Mouse (Mus musculus) heart, adult 2 months (tissue): Measurements from ENCODE around the gene Slc39a11. TPM values are rescaled to one million over a fixed set of nuclear protein-coding genes. Genes with fewer than 3 reads are reported as not detected.

Source experiments
- DNase-seq, 2 experiments: peaks; one replicate each; pipeline ENCODE4 v3.0.0; 2021
- H3K27ac ChIP-seq: fragments of 200-600 bp; 2 replicates; pipeline ENCODE4 v1.8.1; 2022
- H3K27me3 ChIP-seq: fragments of 200-500 bp; 2 replicates; pipeline ENCODE4 v1.6.1; 2012; ENCODE audit warnings: mild to moderate bottlenecking, low read length, inconsistent platforms, mixed read lengths; ENCODE audit not compliant: control insufficient read depth, insufficient read depth
- H3K36me3 ChIP-seq: fragments of 200-500 bp; 2 replicates; pipeline ENCODE4 v1.6.1; 2012; ENCODE audit warnings: low read length, inconsistent platforms; ENCODE audit not compliant: control insufficient read depth, insufficient read depth
- H3K4me1 ChIP-seq: fragments of 200-500 bp; 2 replicates; pipeline ENCODE4 v1.6.1; 2011; ENCODE audit warnings: low read length; ENCODE audit not compliant: control insufficient read depth, insufficient read depth
- H3K4me3 ChIP-seq: fragments of 200-600 bp; 2 replicates; pipeline ENCODE4 v1.8.1; 2022
- H3K79me2 ChIP-seq: fragments of 200-500 bp; replicated peaks from 2 replicates; pipeline ENCODE4 v1.6.1; 2012; ENCODE audit warnings: mild to moderate bottlenecking, inconsistent platforms, low read length, moderate library complexity, mixed read lengths; ENCODE audit not compliant: control insufficient read depth, insufficient read depth
- H3K9ac ChIP-seq: fragments of 200-500 bp; 2 replicates; pipeline ENCODE4 v1.6.1; 2012; ENCODE audit warnings: low read depth, mild to moderate bottlenecking, control low read depth, inconsistent platforms, low read length, mixed read lengths
- CTCF ChIP-seq: fragments of 200-600 bp; IDR thresholded peaks from 2 replicates; pipeline ENCODE4 v1.8.1; 2022; ENCODE audit warnings: antibody characterized with exemption, mild to moderate bottlenecking, moderate library complexity
- EP300 ChIP-seq: fragments of 200-500 bp; IDR thresholded peaks from 2 replicates; pipeline ENCODE4 v1.6.1; 2011; ENCODE audit warnings: low read depth, low read length, control low read depth; ENCODE audit not compliant: insufficient read depth
- POLR2A ChIP-seq: fragments of 200-500 bp; IDR thresholded peaks from 2 replicates; pipeline ENCODE4 v1.6.1; 2011; ENCODE audit warnings: mild to moderate bottlenecking, low read depth, low read length, control low read depth; ENCODE audit not compliant: insufficient read depth
- WGBS: fragments of 180-500 bp; shearing (Covaris S2); methylation state at CpG from one replicate; pipeline ENCODE4 v1.1.7; 2018; 5-methylcytosine and 5-hydroxymethylcytosine counted together
- intact Hi-C: fragments of 180-260 bp; cut with DNase I; formaldehyde crosslinking; loops from one replicate; pipeline ENCODE4 v1.15.1; 2025
- polyA plus RNA-seq: library from polyadenylated mRNA; depleted of rRNA; stranded (reverse); fragments of >200 nt; gene quantifications from 2 replicates; pipeline ENCODE4 v1.2.3, GENCODE M21; 2012
- total RNA-seq, 2 experiments: library from RNA; stranded (reverse); gene quantifications; 2 replicates each; pipeline ENCODE4 v1.2.3; 2021

Gene Slc39a11
- total and polyA plus RNA-seq, 3 experiments, result 2.6 to 5.6 (median 2.7) TPM

DNA sequence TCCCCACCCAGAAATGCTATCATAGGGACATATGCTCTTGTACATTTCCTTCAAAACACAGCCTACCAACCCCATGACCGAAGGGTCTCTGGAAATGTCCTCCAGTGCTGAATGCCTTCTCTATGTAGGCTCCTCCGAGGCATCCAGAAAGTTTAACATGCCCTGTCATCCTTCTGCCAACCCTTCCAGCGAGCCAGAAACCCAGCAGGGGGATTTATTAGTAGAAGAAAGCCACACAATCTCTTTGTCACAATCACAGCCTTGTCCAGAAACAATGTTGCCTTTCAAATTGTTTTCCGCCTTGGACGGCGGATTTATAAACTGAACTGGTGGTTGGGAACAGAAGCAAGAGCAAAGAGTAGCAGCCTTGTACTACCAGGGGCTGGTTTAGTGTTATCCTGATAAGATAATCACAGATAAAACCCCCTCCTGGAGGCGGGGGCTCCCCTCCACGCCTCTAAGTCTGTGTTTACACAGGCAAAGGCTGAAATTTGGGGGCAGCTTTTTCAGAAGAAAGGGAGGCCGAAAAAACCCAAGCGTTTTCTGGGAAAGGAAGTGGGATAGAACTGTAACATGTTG lies 372.8 kb downstream of the Slc39a11 start:
- H3K4me3 ChIP-seq, result no peak overlapping the region
- H3K4me1 ChIP-seq, result no peaks in the 10 kb centered on the region
- H3K9ac ChIP-seq, result no peak overlapping the region
- intact Hi-C loops, result no loop called here
- no peaks in the 10 kb centered on the region for H3K36me3 ChIP-seq
- H3K79me2 ChIP-seq, result no peaks in the 10 kb centered on the region
- TF ChIP-seq CTCF (no peak), EP300 (no peak), POLR2A (no peak)
- no peak overlapping the region for H3K27ac ChIP-seq
- 62% methylated on average over 10 of the region's 10 CpGs for WGBS
- no peak for DNase-seq
- no peaks in the 10 kb centered on the region for H3K27me3 ChIP-seq

DNA sequence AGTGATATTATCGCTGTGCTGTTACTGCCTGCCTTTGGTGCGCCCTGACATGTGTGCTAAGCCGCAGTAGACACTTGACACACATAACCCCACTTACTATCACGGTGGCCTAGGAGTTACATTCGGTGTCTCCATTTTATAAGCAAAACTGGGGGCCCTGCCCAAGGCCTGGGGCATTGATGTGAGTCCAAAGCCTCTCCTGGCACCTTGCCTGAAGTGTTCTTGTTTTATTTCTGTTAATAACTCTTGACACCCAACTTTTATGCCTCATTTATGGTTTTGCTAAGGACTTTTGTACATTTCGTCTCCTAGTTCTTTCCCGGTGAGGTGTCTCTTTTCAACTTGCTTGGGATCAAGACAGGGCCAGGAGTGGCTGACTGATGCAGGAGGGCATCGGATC lies 373.4 kb downstream of the Slc39a11 start:
- no peak for TF ChIP-seq CTCF
- no peak for TF ChIP-seq EP300
- no peak for TF ChIP-seq POLR2A
- Histone ChIP-seq H3K27ac (no peak overlapping the region), H3K4me3 (no peak overlapping the region), H3K79me2 (no peaks in the 10 kb centered on the region), H3K27me3 (no peaks in the 10 kb centered on the region), H3K9ac (no peak overlapping the region), H3K36me3 (no peaks in the 10 kb centered on the region), H3K4me1 (no peaks in the 10 kb centered on the region)
- intact Hi-C loops, result no loop called here
- 95% methylated on average over 8 of the region's 8 CpGs for WGBS
- no peak for DNase-seq

DNA sequence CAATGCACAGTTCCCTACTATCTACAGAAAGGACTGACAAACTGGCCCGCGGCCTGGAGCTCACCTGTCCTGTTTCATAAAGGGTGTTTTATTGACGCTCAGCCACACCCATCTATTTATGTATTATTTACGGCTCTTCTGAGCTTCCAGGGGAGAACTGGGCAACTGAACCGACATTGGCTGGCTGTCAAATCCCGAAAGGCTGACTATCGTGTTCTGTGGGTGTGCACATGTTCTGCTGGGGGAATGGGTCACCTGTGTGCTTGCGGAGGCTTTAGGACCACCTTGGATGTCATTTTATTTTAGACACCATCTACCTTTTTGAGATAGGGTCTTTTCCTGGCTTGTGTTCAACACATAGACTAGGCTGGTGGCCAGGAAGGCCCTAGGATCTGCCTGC lies 375.8 kb downstream of the Slc39a11 start:
- intact Hi-C loops, result no loop called here
- no peak for DNase-seq
- WGBS, result 85% methylated on average over 8 of the region's 8 CpGs
- Histone ChIP-seq H3K9ac (no peak overlapping the region), H3K27ac (no peak overlapping the region), H3K79me2 (no peaks in the 10 kb centered on the region), H3K4me1 (no peaks in the 10 kb centered on the region), H3K27me3 (no peaks in the 10 kb centered on the region), H3K4me3 (no peak overlapping the region), H3K36me3 (no peaks in the 10 kb centered on the region)
- no peak for TF ChIP-seq POLR2A
- no peak for TF ChIP-seq CTCF
- no peak for TF ChIP-seq EP300

DNA sequence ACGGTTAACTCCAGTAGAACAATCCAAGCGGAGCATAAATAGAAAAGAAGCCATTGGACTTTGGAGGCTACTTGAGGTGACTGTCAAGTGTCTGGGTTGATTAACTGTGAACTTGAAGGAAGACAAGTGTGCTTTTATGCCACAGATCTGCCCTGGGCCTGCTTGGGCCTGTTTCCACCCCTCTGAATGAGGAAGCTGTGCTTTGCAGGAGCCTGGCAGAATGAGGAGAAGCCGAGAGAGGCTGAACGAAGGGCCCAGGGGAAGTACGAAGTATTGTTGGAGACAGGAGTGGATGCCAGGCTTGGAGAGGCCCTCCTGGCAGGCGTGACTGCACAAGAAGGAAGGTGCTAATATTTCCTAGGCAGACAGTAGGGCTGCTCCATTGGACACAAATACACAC lies 378.0 kb downstream of the Slc39a11 start:
- no peak for DNase-seq
- H3K36me3 ChIP-seq, result no peaks in the 10 kb centered on the region
- H3K27me3 ChIP-seq, result no peaks in the 10 kb centered on the region
- intact Hi-C loops, result no loop called here
- H3K4me3 ChIP-seq, result no peak overlapping the region
- no peak overlapping the region for H3K27ac ChIP-seq
- H3K79me2 ChIP-seq, result no peaks in the 10 kb centered on the region
- TF ChIP-seq EP300 (no peak), CTCF (no peak), POLR2A (no peak)
- no peak overlapping the region for H3K9ac ChIP-seq
- H3K4me1 ChIP-seq, result no peaks in the 10 kb centered on the region
- WGBS, result 86% methylated on average over 6 of the region's 6 CpGs

DNA sequence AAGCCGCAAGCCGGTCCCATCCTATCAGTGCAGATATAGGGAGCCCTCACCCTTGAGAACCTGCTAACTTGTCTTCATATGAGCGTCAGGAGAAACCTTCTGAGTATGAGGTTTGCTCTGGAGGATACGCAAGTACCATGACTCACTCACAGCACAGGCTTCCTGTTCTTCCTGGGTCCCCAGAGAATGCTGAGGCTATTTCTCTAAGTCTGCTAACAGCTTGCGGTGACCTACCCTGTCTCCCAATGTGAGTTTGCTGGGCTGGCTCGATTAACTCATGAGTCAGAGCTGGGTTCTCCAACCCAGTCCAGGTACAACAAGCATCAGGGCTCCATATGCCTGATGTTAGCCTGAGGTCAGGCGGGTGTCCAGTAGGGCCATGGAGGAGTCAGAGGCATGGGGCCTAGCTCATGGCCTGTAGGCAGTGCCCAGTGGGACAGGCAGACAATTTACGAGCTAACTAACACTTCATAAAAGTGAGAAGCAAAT lies 381.0 kb downstream of the Slc39a11 start:
- intact Hi-C loops, result no loop called here
- Histone ChIP-seq H3K4me1 (no peaks in the 10 kb centered on the region), H3K27me3 (no peaks in the 10 kb centered on the region), H3K4me3 (no peak overlapping the region), H3K27ac (no peak overlapping the region), H3K79me2 (no peaks in the 10 kb centered on the region), H3K9ac (no peak overlapping the region), H3K36me3 (no peaks in the 10 kb centered on the region)
- no peak for DNase-seq
- TF ChIP-seq CTCF (no peak), POLR2A (no peak), EP300 (no peak)
- 75% methylated on average over 8 of the region's 8 CpGs for WGBS

DNA sequence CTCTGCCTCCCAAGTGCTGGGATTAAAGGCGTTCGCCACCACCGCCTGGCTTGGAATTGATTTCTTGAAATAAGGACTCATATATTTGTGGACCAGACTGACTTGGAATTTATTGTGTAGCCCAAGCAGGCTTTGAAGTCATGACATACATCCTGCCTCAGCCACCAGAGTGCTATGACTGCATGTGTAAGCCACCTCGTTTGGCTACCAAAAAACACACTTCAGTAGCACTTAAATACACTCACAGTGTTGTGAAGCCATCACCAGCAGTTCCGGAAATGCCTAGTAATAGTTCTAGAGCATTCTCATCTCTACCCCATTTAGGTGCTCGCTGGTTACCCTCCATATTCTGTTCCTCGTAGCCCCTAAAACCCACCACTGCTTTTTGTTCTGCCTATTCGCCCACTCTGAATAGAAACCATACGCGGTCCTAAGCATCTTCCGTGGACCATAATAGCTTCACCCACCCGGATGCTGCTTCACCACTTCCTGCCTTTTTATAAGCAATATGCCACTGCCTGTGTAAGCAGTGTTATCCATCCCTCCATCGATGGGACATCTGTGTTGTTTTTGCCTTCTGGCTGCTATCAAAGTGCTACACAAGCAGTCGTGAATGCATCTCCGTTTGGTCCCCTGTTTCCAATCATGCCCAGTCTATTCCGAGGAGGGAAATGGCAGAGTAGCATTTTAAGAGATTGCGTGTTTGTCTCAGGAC lies 382.2 kb downstream of the Slc39a11 start:
- WGBS, result 82% methylated on average over 17 of the region's 17 CpGs
- Histone ChIP-seq H3K79me2 (no peaks in the 10 kb centered on the region), H3K9ac (no peak overlapping the region), H3K4me1 (no peaks in the 10 kb centered on the region), H3K36me3 (no peaks in the 10 kb centered on the region), H3K27me3 (no peaks in the 10 kb centered on the region), H3K4me3 (no peak overlapping the region), H3K27ac (no peak overlapping the region)
- no peak for DNase-seq
- intact Hi-C loops, result no loop called here
- TF ChIP-seq POLR2A (no peak), CTCF (no peak), EP300 (no peak)
